Mouse (Mus musculus): ENCODE measurements at regions not wholly inside any gene's neighbourhood (a gene's known extent, or its start where the extent isn't known, plus 50 kb on each side); places are given as distances from the start of the nearest gene placed in this dataset.

- ATAC-seq (ENCODE audit: low read depth): no peak
- Histone ChIP-seq H3K4me1 (ENCODE audit: control insufficient read depth, insufficient read depth, low read length) (no peaks in the 10 kb centered on the region), H3K9me3 (ENCODE audit: control insufficient read depth, low read length) (no peaks in the 10 kb centered on the region), H3K9ac (replicated peaks; ENCODE audit: low read depth, low read length) (no peak overlapping the region), H3K36me3 (ENCODE audit: control insufficient read depth, insufficient read depth, low read length) (no peaks in the 10 kb centered on the region), H3K27ac (ENCODE audit: low read depth, low read length) (no peak overlapping the region), H3K4me3 (ENCODE audit: low read depth, low read length) (no peak overlapping the region), H3K4me2 (ENCODE audit: low read depth, low read length) (no peak overlapping the region), H3K27me3 (ENCODE audit: control insufficient read depth, insufficient read depth, low read length) (no peaks in the 10 kb centered on the region)
- 47% methylated on average over 2 of the region's 2 CpGs for WGBS
Measured at GRCm38 (mm10) chr16:54194680-54195079, 1103.1 kb downstream of the Zpld1 start.

Data from neural tube, embryonic 14.5 days (tissue).